Mouse (Mus musculus) T-helper 2 cell (primary cell): ENCODE measurements around the gene Catsperg1.
"Not testable (repeated sequence)": the region's sequence is repeated elsewhere in the genome, so short reads cannot be mapped to it uniquely, and the experiment has no call there.

Source experiments
- in situ Hi-C: fragments of 300-600 bp; cut with MboI, MseI; formaldehyde crosslinking; loops from one replicate; pipeline ENCODE4 v1.15.1; 2025; ENCODE audit warnings: high pct_unique_total_duplicates

Catsperg1 gene

DNA sequence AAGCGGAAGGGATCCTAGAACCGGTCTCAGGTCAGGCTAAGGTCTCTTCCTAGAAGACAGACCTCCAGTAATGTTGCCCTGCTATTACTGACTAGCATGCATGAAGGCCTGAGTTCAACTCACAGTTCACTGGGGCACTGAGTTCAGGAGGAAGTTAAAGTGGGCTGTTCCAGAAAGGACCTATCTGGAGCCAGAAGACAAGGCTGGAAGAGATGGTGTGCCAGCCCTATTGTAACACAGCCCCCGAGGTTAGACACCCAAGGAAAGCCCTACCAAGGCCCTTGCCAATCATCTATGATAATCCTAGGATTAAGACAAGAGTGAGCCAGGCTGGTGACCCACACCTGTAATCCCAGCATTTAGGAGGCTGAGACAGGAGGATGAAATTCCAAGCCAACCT is 17.7 kb upstream of the Catsperg1 start:
- in situ Hi-C loops, result no loop called here

DNA sequence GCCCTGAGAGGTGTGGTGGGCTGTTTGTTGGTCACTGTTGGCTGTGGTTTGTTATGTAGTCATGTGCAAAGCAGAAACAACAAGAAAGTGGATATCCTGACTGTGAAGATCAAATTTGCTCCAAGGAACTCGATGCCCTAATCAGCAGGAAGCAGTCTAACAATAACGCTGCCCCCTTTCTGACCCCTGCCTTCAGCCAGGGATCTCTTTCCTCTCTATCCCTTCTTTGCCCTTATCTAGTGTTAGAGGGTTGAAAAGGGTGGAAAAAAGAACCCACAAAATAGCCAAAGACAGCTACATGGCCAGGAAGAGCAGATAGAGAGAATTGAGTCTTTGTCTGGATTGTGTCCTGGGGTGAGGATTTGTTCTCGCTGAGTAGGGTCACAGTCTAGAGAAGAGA is 16.7 kb upstream of the Catsperg1 start:
- in situ Hi-C loops, result no loop called here

GRCm38 (mm10) chr7:29228202-29228601 is 14.4 kb upstream of the Catsperg1 start:
- in situ Hi-C loops, result no loop called here

GRCm38 (mm10) chr7:29225520-29225919 is 11.7 kb upstream of the Catsperg1 start:
- in situ Hi-C loops, result no loop called here

- in situ Hi-C loops, result no loop called here
These were observed 11.0 kb upstream of the Catsperg1 start for GRCm38 (mm10) chr7:29224756-29225394.

- in situ Hi-C loops, result no loop called here
These were observed 1.0 kb upstream of the Catsperg1 start for GRCm38 (mm10) chr7:29214846-29215245.

- in situ Hi-C loops, result no loop called here
These were observed 401 bp upstream of the Catsperg1 start for GRCm38 (mm10) chr7:29214236-29214635.

GRCm38 (mm10) chr7:29212775-29213560 is 867 bp downstream of the Catsperg1 start:
- in situ Hi-C loops, result not testable (repeated sequence)

GRCm38 (mm10) chr7:29212199-29212765 is 1.6 kb downstream of the Catsperg1 start:
- in situ Hi-C loops, result no loop called here

DNA sequence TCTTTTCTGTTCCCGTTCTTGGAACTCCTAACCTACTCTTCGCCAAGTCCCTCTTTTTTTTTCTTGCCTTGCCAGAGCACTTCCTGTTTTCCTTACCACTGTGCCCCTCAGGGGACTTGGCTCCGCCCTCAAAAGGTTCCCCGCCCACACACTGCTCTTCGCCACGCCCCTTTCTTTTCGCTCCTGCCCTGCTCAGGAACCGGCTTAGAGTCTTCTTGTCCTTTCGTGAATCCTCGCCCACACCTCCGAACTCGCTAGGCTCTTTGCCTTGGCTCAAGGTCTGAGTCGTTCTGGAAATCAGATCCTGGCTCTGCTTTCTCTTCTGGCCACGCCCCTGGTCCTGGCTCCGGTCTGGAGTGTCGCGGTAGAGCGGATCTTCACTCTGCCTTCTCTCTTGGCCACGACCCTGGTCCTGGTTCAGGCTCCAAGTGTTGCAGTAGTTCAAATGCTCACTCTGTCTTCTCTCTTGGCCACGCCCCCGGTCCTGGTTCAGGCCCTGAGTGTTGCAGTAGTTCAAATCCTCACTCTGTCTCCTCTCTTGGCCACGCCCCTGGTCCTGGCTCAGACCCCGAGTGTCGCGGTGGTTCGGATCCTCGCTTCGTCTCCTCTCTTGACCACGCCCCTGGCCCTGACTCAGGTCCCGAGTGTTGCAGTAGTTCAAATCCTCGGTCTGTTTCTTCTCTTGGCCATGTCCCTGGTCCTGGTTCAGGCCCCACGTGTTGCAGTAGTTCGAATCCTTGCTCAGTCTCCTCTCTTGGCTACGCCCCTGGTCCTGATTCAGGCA is 2.2 kb downstream of the Catsperg1 start:
- in situ Hi-C loops, result no loop called here

- in situ Hi-C loops, result not testable (repeated sequence)
These were observed 2.8 kb downstream of the Catsperg1 start for GRCm38 (mm10) chr7:29211013-29211412.

- in situ Hi-C loops, result no loop called here
These were observed 11.3 kb downstream of the Catsperg1 start for GRCm38 (mm10) chr7:29202577-29202976.

GRCm38 (mm10) chr7:29194230-29194629 is 19.6 kb downstream of the Catsperg1 start:
- in situ Hi-C loops, result not testable (repeated sequence)

GRCm38 (mm10) chr7:29181323-29181722 is 32.5 kb downstream of the Catsperg1 start:
- in situ Hi-C loops, result not testable (repeated sequence)

- in situ Hi-C loops, result no loop called here
These were observed 33.0 kb downstream of the Catsperg1 start for GRCm38 (mm10) chr7:29180854-29181236.

DNA sequence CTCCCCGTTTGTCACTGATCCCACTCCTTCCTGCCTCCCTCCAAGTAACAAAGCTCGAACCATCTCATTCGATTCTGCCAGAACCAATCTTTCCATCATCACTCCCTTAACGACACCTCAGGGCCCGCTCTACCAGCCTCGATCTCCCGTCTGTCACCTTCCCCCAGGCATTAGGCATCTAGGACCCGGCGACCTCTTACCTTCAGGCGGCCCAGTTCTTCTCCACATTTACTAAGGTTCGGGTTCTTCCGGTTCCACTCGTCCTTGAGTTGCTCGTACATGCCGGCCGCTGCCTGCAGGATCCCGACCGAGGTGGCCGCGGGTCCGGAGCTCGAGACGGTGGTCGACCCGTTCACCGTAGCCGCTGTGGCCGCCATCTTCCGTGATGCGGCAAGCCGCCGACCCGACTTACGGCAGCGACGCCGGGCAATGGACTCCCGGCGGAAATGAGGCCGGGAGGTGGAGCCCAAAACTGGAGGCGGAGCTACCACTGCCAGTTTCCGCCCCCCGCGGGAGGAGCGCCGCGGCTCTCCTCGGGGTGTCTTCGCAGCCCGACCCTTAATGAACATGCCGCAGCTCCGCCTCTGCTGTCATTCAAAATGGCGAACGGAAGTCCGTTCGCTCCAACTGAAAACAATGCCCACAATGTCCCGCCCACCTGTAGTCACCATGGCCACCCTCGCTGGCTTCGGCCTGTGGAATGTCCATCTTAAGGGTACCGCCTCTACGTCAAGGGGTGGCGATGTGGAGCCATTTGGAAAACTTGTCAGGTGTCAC is 33.6 kb downstream of the Catsperg1 start, which contains the start of gene Psmd8:
TSS of gene Psmd8 (minus strand) at position 625 of the 777 bp plus-strand sequence.
- in situ Hi-C loops, result no loop called here

- in situ Hi-C loops, result no loop called here
These were observed 34.5 kb downstream of the Catsperg1 start for GRCm38 (mm10) chr7:29179323-29179722.

- in situ Hi-C loops, result no loop called here
These were observed 35.7 kb downstream of the Catsperg1 start for GRCm38 (mm10) chr7:29178106-29178505.

DNA sequence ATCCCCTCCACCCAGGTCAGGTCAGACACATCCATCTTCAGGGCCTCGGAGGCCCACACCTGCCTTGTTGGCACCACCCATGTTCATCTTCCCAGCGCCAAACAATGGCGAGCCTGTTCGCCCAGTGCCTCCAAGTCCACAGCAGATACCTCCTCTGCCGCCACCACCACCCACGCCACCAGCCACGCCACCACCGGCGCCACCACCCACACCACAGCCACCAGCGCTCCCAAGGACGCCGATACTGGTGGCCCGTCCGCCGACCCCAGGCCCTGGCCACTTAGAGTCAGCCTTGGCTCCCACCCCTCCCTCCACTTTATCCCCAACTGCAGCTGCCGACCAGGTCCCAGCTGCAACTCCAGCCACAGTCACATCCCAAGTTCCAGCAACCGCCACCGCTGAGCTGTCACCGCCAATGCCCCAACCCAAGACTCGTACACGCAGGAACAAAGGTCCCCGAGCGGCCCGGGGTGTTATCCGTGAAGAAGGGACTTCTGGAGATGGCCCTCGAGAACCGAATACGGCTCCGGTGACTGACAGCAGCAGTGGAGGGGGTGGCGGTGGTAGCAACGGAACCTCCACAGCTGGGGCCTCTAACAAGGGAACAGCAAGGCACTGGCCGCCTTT is 41.3 kb downstream of the Catsperg1 start:
- in situ Hi-C loops, result loop anchor here (5.0 kb wide), 1 partner anchor 45 kb away; the partner anchor contains the start of gene Ryr1

DNA sequence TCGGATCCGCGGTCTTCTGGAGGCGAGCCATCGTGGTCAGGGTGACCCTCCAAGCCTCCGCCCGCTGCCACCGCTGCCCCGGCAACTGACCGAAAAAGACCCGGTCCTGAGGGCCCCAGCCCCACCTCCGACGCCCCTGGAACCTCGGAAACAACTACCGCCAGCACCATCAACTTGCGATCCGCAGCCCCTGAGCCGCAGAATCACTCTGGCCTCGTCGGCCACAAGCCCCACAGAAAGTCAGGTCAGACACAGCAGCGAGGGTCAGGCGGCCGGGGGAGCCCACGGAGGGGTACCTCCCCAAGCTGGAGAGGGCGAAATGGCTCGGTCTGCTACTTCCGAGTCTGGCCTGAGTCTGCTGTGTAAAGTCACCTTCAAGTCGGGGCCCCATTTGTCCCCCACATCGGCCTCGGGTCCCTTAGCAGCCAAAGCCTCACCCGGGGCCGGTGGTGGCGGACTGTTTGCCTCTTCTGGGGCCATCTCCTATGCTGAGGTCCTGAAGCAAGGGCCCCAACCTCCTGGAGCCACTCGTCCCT is 42.2 kb downstream of the Catsperg1 start:
- in situ Hi-C loops, result loop anchor here (5.0 kb wide), 1 partner anchor 44 kb away; the partner anchor contains the start of gene Ryr1
